Mouse (Mus musculus) liver, embryonic 14.5 days (tissue): Measurements from ENCODE around the gene Tnc.

ENCODE experiments used
- CTCF ChIP-seq: IDR thresholded peaks from 2 replicates; pipeline ENCODE4 v1.5.1; 2016; ENCODE audit warnings: antibody characterized with exemption, low read depth, control low read depth
- EP300 ChIP-seq: IDR thresholded peaks from 2 replicates; pipeline ENCODE4 v1.6.1; 2016; ENCODE audit warnings: antibody characterized with exemption, low read depth

DNA sequence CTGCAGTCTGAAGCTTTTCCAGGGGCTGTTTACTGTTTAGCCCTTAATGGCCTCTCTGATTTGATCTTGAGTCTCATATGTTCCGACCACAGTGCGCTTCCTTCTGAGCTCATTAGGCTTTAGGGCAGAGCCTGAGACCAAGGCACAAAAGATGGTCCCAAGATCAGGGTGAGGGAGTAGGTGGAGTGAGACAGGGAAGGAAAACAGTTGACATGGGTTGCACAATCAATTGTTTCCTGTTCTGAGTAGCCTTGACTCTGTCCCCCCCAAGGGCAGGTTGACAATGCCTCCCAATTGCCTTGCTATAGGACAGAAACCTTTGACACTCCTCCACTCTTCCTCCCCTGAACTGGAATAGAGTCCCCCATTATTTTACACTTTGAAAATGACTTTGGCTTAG is 105.4 kb downstream of the Tnc start:
- TF ChIP-seq CTCF: no peak
- TF ChIP-seq EP300: no peak
